Mouse (Mus musculus) brain, embryonic 18.5 days (tissue): ENCODE data around the gene Gm38392.
"Not testable (repeated sequence)": the region's sequence is repeated elsewhere in the genome, so short reads cannot be mapped to it uniquely, and the experiment has no call there.

Experiments used
- DNase-seq: peaks from one replicate; pipeline ENCODE4 v3.0.0-alpha.2; 2012; ENCODE audit warnings: low read depth, low spot score

Gm38392 gene

DNA sequence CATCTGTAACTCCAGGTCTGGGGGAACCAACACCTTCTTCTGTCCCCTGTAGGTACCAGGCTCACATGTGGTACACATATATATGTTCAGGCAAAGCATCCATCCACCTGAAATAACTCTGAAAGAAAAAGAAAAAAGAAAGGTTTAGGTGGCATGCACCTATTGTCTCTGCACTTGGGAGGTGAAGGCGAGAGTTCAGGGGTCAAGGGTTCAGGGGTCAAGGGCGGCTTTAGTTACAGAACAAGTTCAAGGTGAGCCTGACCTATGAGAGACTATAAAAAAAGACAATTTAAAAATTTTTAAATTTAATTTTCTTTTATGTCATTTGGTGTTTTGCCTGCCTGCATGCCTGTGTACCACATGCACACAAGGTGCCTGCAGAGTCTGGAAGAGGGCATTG lies 7.0 kb downstream of the Gm38392 start:
- no peak for DNase-seq

DNA sequence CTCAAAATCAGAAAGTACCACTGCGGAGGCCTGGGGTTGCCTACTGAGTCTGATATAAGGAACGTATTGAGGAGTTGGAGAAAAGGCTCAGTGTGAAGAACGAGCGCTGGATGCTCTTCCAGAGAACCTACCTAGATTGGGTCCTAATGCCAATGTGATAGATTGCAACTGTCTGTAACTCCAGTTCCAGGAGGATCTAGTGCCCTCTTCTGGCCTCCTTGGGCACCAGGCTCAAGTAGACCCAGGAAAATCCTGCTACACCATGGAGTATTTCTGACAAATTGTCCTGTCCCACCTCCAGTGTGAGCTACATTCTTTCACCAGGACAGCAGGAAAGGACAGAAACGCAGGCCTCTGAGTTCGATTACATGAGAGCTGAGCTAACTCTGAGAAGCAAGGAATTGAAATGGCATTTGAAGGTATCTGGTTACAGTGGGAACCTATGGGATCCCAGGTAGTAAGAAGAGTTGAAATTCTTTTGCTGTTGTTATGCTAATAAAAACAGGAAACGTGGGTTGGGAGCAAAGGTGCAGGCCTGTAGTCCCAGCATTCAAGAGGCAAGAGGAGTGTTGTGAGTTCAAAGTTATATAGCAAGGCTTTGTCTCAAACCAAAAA lies 10.4 kb downstream of the Gm38392 start:
- no peak for DNase-seq

DNA sequence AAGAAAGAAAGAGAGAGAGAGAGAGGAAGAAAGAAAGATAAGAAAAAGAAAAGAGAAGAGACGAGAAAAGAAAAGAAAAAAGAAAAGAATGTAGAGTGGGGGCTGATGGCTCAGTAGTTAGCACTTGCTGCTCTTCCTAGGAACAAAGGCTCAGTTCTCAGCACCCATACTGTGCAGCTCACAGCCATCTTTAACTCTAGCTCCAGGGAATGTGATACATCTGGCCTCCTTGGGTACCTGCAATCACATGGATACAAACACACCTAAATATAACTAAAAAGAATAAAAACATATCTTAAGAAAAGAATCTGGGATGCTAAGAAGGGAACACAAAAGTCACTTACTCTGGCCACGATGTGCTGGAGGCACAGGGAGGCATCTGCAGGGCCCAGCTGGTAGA lies 10.9 kb downstream of the Gm38392 start:
- DNase-seq = no peak

DNA sequence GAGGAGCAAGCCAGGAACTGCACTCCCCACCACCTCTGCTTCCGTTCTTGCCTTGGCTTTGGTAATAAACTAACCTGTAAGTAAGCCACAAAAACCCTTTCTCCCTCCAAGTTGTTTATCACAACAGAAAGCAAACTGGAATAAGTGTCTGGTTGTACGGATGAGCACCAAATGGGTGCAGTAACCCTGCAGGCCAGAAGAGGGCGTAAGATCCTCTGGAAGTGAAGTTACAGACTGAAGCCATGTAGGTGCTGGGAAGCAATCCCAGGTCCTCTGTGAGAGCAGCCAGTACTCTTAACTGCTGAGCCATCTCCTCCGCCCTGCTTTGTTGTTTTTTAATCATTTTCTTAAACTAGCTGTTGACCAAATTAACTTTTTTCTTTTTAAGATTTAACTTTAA lies 13.0 kb downstream of the Gm38392 start:
- DNase-seq = no peak

DNA sequence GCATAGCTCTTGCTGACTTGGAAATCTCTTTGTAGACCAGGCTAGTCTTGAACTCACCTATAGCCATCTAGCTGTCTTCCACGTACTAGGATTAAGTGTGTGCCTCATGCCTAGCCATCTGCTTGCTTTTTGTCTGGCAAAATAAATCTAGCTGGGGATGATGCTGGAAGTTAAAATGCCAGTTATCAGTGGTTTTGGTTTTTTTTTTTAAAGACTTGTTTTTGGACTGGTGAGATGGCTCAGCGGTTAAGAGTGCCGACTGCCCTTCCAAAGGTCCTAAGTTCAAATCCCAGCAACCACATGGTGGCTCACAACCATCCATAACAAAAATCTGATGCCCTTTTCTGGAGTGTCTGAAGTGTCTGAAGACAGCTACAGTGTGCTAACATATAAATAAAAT lies 15.2 kb downstream of the Gm38392 start:
- no peak for DNase-seq

DNA sequence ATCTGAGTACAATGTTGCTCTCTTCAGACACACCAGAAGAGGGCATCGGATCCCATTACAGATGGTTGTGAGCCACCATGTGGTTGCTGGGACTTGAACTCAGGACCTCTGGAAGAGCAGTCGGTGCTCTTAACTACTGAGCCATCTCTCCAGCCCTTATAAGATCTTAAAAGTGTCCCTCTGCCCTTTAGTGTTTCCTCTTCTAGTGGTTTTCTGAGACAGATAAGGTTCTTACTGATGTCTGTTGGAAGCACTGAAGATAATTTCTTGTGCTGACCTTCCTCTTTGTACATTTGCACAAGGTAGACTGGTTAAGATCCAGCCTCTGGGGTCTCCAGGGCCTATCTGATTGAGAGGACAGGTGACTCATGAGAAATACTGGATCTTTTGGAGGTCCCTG lies 15.7 kb downstream of the Gm38392 start:
- DNase-seq = not testable (repeated sequence)

DNA sequence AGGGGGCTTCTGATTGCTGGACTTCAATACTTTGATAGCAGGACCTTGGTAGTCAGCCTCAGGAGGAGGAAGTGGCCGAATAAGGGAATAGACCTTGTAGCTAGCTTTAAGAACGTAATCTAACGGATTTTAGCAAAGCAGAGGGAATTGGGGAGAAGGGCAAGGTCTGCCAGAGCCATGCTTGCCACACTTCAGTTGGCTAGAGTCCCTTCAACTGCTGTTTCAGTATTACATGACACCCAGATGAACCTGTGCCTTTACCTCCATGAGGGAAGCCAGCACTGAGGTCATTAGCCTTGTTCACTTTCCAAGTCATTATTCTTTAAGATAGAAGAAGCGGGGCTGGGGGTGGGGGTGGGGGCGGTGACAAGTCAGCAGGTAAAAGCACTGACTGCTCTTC lies 18.0 kb downstream of the Gm38392 start:
- no peak for DNase-seq

DNA sequence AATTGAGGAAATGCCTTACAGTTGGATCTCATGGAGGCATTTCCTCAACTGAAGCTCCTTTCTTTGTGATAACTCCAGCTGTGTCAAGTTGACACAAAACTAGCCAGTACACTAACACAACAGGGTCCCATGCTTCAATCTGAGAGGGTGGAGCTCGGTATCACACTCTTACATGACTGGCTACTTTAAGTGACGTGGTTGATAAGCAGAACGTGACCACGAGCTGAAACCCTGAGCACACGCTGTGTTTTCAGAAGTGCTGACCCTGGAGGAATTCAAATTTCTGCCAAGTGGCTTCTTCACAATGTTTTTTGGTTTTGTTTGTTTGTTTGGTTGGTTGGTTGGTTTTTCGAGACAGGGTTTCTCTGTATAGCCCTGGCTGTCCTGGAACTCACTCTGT lies 19.0 kb downstream of the Gm38392 start:
- not testable (repeated sequence) for DNase-seq

DNA sequence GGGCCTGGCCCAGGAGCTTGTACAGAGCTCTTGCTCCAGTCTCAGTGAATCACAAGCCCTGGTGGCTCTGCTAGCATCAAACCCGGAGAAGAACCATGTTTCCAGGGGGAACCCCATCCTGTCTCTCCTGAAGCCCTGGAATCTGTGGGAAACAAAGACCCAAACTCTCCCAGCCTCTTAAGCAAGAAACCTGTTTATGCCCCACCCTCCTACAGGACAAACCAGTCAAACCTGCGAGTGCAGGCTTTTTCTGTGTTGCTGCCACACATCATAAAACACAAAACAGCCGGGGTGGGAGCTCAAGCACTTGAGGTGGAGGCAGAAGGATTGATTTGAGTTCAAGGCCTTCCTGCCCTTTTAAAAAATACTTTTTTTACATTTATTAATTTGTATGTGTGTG lies 24.7 kb downstream of the Gm38392 start:
- DNase-seq = no peak

DNA sequence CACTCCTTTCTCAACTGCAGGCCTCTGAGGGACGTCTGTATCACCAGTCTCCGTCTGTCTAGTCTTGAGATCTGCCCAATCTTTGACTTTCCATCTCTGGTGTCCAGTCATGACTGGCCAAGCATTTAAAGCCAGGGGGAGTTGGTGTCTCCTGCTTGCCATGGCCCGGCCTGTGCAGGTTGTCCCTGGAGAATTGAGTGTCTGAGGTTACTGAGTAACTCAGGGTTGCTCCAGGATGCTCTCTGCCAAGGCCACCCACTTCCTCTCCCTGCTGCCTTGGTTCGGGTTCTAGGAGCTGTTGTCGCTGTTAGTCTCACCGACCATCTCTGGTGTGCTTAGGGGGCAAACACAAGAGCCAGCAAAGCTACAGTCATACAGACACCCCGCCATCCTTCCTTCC lies 30.6 kb downstream of the Gm38392 start:
- DNase-seq = no peak

DNA sequence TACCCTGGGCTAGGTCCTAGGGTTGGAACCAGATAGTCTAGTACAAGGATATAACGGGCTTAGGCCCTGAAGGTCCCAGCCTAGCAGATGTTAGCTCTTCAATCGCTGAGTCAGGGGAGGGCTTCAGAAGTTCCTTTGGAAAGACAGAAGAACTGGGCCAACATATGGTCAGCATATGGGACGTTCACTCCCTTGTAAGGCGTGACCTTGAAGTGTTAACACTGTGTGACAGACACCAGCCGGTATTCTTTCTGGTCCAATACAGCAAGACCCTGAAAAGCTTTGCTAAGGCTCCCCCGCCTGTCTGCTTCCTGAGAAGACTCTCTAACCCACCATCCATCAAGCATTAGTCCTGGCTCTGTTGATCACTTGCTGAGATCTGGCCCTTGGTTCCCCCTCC lies 31.1 kb downstream of the Gm38392 start:
- DNase-seq = no peak

DNA sequence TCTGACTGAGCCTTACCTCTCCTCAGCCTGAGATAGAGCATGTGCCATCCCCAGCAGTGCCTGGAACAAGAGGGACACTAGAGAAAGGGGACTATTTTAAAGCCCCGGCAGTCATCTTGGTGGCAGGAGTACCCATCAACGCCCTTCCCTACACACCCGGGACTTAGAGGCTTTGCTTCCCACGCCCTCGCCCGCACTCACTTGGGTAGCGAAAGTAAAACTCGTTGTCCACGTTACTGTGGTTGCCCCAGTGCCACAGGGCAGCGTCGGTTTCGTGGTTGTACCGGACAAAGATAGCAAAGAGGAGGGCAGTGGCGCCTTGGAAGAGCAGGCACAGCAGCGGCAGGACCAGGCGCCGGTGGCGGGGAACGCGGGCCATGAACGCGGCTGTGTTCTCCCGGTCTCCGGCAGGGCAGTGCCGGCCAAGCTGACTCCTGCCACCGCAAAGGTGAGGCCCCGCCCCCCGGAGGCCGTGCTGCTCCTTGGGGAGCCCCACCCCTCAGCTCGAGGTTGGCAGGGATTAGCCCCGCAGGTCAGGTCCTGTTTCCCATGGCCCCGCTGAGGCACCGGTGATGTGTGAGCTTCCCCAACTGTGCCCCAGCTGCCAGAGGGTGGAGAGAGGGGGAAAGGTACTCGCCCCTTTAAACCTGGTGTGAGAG lies 32.6 kb downstream of the Gm38392 start, which contains the start of gene Rhbg:
Rhbg (minus strand) TSS at position 442 of the 659 bp plus-strand sequence.
- no peak for DNase-seq

DNA sequence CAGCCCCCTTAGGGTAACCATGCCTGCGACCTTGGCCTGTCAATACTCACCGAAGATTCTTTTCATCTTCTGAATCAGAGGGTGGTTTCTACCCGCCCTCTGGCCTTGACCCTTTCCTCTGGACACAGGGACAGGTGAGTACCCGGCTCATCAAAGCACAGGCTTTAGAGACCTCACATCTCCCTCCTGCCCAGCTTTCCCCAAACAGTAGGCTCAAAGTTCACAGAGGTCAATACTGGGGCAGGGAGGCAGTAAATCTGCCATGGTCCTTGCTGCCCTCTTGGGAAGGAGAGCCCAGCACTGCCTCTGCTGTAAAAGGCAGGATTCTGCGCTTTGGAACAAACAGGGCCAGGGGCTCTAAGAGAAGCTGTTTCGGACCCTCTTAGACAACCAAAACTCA lies 34.3 kb downstream of the Gm38392 start:
- DNase-seq = no peak

DNA sequence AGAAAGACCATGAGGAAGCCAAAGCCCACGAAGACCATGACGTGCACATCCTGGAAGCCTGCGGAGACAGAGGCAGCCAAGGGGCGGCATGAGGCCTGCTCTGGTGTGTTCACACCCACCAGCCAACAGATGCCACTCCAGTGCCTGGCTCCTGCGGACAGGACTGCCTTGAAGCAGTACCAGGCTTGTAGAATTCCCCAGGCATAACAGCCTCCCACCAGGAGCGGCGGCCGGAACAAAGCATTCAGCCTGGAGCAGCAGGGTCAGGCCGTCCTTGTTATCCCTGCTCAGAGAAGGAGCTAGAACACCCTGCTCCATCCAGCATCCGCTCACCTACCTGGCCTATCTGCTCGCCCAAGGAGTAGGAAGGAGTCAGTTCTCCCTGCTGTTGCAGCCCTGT lies 38.6 kb downstream of the Gm38392 start:
- no peak for DNase-seq

DNA sequence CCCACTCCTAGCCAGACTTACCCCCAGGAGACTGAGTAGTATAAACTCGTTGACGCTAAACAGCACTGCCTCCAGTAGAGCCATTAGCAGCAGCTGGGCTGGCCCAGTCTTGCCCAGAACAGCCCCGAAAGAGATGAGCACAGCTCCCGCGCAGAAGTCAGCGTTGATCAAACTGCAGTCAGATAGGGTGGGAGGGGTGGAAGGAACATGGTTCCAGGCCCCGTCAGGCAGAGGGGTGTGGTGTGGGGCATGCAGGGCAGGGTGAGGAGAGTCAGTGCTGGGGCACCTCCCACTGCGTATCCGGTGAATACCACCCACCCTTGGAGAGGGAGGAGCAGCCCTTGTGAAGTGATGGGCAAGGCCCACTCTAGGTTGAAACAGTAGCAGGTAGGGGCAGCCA lies 39.3 kb downstream of the Gm38392 start:
- no peak for DNase-seq

DNA sequence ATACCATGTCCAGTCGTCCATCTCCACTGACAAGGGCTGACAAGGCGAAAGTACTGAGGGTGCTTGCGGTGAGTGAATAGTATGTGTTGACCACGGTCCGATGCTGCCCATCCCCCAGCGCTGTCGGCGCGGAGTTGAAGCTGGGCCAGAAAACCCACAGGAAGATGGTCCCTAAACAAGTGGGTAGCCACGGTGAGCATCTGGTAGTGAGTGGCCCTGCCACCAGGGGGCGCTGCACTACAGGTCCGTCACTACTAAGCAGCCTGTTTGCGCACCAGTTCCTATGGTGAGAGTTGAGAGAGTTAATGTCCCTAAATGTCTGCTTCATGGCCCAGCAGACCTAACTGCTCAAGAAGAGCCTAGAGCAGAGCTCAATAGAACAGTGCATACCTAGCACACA lies 41.2 kb downstream of the Gm38392 start:
- no peak for DNase-seq

DNA sequence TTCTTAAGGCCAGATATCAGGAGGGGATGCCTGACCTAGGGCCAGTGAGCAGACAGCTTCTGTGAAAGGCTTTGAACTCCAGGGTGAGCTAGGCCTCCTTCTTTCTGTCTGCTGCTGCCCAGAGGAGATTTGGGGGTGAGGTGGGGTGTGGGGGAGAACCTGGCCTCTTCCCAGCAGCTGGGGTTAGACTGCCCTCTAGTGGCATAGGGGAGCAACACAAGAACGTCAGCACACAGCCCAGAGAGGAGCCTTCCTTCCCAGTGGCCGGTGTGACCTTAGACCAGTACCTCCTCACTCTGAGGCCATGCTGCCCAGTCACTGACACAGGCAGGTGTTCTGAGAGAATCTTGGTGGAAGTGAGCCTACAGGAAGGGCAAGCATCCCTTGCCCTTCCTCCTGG lies 42.9 kb downstream of the Gm38392 start:
- no peak for DNase-seq

DNA sequence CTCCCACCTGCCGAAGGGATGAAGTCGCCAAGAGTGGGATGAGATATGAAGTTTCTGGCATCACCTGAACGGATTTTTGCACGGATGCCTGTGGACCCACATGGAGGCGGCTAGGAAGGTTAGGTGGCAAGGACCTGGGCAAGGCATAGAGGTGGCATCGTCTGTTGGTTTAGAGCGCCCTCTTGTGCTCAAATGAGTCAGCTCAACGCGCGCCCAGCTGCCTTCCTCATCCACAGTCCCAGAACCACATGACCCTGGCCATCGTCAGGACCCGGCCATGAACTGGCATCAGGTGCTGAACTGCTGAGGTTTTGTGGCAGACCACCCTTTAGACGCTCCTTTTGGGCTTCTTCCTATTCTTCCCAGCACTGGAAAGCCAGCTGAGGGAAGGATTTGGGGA lies 44.5 kb downstream of the Gm38392 start:
- no peak for DNase-seq

DNA sequence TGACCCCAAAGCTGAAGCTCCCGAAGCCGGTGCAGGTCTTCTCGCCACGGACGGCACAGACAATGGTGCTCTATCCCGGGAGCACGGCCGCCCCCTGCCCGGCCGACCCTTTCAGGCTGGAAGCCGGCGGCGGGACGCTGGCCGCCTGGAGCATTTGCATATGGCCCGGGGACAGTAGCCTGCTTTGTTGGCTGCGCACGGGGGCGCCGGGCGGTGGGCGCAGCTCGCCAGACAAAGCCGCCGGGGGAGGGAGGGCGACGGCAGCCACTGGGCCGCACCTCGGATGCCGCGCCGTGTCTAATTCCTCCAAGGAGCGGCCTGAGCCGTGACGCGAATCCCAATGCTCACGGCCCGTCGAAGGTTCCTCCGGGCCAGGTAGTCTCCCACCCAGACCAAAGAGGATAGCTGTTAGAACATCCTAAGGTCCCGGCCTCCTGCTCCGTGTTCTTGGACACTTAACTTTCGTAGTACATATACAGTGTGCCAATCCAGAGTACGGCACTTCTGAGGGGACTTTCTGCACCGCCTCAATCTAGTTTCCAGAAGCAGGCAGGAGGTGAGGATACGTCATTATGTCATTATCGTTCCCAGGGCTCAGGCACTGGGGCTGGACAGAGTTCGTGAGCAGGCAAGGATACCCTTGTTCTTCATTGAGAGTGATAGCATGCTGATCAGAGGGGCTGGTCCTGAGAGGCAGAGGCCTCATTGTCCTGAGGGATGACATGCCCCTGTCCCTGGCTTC lies 45.8 kb downstream of the Gm38392 start:
- no peak for DNase-seq

DNA sequence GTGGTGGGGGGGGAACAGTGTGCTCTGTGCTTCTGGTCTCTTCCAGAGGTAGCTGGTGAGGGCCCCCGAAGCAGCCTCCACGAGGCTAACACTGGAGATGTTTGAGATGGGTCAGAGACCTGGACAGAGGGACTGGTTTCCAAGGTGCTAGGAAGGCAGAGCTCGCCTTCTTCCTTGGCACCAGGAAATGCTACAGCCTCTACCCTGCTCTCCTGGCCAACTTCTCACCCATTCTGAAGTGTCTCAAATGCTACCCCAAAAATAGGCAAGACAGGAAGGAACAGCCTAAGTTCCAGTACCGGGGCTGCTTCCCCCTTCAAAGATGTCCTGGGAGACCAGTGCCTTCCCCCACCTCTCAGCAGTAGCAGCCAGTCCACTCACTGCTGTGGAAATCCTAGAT lies 47.6 kb downstream of the Gm38392 start:
- no peak for DNase-seq

DNA sequence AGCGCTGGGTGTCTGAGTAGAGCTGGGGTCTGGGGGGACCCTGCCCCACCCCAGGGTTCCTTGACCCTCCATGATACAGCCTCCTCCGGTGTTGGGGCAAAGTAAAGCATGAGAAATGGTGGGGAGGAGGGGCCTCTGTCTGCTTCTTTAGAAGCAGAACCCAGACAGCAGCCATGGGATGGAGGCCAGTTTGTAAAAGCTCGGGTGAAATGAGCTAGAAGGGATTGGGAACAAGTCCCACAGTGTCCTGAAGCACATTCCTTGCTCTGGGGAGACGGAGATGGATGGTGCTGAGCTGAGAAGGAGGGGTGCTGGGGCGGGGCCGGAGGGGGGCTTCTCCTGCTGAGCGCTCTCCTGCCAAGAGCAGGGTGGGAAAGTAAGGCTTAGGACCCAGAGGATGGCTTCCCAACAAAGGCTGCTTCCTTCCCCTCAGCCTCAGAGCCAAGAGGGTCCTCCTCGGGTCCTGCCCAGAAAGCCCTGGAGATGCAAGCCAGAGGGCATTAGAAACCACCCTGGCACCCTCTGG lies 48.1 kb downstream of the Gm38392 start:
- DNase-seq = no peak

DNA sequence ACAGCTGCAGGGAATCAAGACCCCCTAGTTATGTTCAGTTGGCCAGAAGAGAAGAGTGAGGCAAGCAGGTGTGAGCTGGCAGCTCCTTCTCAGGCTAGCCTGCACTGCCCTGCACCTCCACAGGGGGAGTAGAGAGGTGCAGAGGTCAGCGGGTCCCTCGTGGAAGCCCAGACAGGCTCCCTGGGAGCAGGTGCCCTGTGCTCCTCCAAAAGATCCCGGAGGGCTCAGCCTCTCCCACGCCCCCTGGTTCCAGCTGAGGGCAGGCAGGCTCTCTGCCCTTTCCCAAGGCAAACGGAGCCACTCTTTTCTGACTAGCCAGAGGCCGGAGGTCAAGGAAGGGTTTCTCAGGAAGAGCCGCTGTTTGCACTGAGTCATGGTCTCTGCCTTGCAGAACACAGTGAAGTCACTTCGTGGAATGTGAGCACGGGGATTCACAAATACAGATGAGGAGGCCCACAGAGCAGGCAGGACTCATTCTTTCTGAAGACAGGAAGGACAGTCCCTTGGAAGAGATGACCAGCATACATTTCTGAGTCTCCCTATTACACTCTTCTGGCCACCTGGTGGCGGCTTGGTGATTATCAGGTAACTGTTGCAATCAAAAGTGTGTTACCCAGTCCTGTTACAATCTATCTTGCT lies 49.3 kb downstream of the Gm38392 start:
- no peak for DNase-seq
